Mouse (Mus musculus) intestine, postnatal 0 days (tissue): ENCODE measurements at regions not wholly inside any gene's neighbourhood (a gene's known extent, or its start where the extent isn't known, plus 50 kb on each side); places are given as distances from the start of the nearest gene placed in this dataset.

Experiments
- ATAC-seq: fragments of 200-750 bp; cut with Nextera tagmentation; 2 replicates; pipeline ENCODE4 v1.8.0; 2017; ENCODE audit warnings: mild to moderate bottlenecking, moderate TSS enrichment, moderate library complexity
- H3K27ac ChIP-seq: fragments of 300-500 bp; sonication (generic); 2 replicates; pipeline ENCODE4 v1.5.1; 2014; ENCODE audit warnings: mild to moderate bottlenecking, low read depth, low read length, moderate library complexity
- H3K27me3 ChIP-seq: fragments of 300-500 bp; sonication (generic); replicated peaks from 2 replicates; pipeline ENCODE4 v1.6.1; 2014; ENCODE audit warnings: low read length, mixed read lengths; ENCODE audit not compliant: control insufficient read depth, insufficient read depth
- H3K36me3 ChIP-seq: fragments of 300-500 bp; sonication (generic); 2 replicates; pipeline ENCODE4 v1.6.1; 2014; ENCODE audit warnings: mild to moderate bottlenecking, moderate library complexity; ENCODE audit not compliant: control insufficient read depth, insufficient read depth
- H3K4me1 ChIP-seq: fragments of 300-500 bp; sonication (generic); replicated peaks from 2 replicates; pipeline ENCODE4 v1.6.1; 2014; ENCODE audit warnings: antibody characterized with exemption, low read length, mixed read lengths; ENCODE audit not compliant: control insufficient read depth, insufficient read depth
- H3K4me2 ChIP-seq: fragments of 300-500 bp; sonication (generic); replicated peaks from 2 replicates; pipeline ENCODE4 v1.6.1; 2014; ENCODE audit warnings: low read depth, mild to moderate bottlenecking, moderate library complexity
- H3K4me3 ChIP-seq: fragments of 300-500 bp; sonication (generic); 2 replicates; pipeline ENCODE4 v1.5.1; 2014; ENCODE audit warnings: low read depth, low read length
- H3K9ac ChIP-seq: fragments of 300-500 bp; sonication (generic); 2 replicates; pipeline ENCODE4 v1.6.1; 2014; ENCODE audit warnings: mild to moderate bottlenecking, low read depth, low read length
- H3K9me3 ChIP-seq: fragments of 300-500 bp; sonication (generic); 2 replicates; pipeline ENCODE4 v1.6.1; 2016; ENCODE audit warnings: mixed run types; ENCODE audit not compliant: control insufficient read depth
- CTCF ChIP-seq: sonication (generic); IDR thresholded peaks from 2 replicates; pipeline ENCODE4 v1.5.1; 2016; ENCODE audit warnings: low read depth, mild to moderate bottlenecking, control low read depth, antibody characterized with exemption, moderate library complexity
- WGBS: fragments of 180-500 bp; shearing (Covaris S2); extraction: QIAGEN DNeasy Blood & Tissue Kit; methylation state at CpG from one replicate; pipeline ENCODE4 v1.1.7; 2014; 5-methylcytosine and 5-hydroxymethylcytosine counted together

GRCm38 (mm10) chr14:61665815-61666214 lies 58.6 kb downstream of the Kcnrg start:
- Histone ChIP-seq H3K36me3 (peaks cover 3% of the 10 kb centered on the region), H3K27me3 (no peaks in the 10 kb centered on the region), H3K4me2 (no peak overlapping the region), H3K9ac (no peak overlapping the region), H3K4me1 (0 out of 2 replicates have a peak, but pooled peaks cover 5% of the 10 kb centered on the region), H3K9me3 (no peaks in the 10 kb centered on the region), H3K4me3 (no peak overlapping the region), H3K27ac (no peak overlapping the region)
- ATAC-seq = no peak
- WGBS = 54% methylated on average over 3 of the region's 3 CpGs
- no peak for TF ChIP-seq CTCF

GRCm38 (mm10) chr14:61673184-61673583 lies 65.9 kb downstream of the Kcnrg start:
- ATAC-seq = no peak

GRCm38 (mm10) chr14:61678107-61678506 lies 70.8 kb downstream of the Kcnrg start:
- no peaks in the 10 kb centered on the region for H3K9me3 ChIP-seq
- no peak overlapping the region for H3K9ac ChIP-seq
- ATAC-seq = no peak
- no peaks in the 10 kb centered on the region for H3K27me3 ChIP-seq
- no peak for TF ChIP-seq CTCF
- H3K27ac ChIP-seq = no peak overlapping the region
- H3K36me3 ChIP-seq = no peaks in the 10 kb centered on the region
- WGBS = 91% methylated on average over 1 of the region's 1 CpGs
- H3K4me3 ChIP-seq = no peak overlapping the region
- H3K4me1 ChIP-seq = peaks cover 8% of the 10 kb centered on the region; the same call in 1 of the 2 replicates
- no peak overlapping the region for H3K4me2 ChIP-seq

More at GRCm38 (mm10) chr14:61673184-61673583, 65.9 kb downstream of the Kcnrg start:
- Histone ChIP-seq H3K4me2 (no peak overlapping the region), H3K9me3 (no peaks in the 10 kb centered on the region), H3K27me3 (no peaks in the 10 kb centered on the region), H3K27ac (no peak overlapping the region), H3K4me3 (no peak overlapping the region), H3K36me3 (no peaks in the 10 kb centered on the region; the same call in none of the 2 replicates), H3K9ac (no peak overlapping the region), H3K4me1 (no peaks in the 10 kb centered on the region)
- 72% methylated on average over 2 of the region's 2 CpGs for WGBS
- no peak for TF ChIP-seq CTCF

- Histone ChIP-seq H3K4me3 (peak overlapping the region; percentile 84), H3K4me1 (peaks cover 8% of the 10 kb centered on the region; the same call in 1 of the 2 replicates), H3K9me3 (no peaks in the 10 kb centered on the region), H3K4me2 (peak overlapping the region; percentile 84), H3K36me3 (no peaks in the 10 kb centered on the region), H3K27ac (peak overlapping the region; percentile 98), H3K9ac (peak overlapping the region; percentile 85), H3K27me3 (peaks cover 10% of the 10 kb centered on the region; the same call in 1 of the 2 replicates)
- under 1% methylated on average over 45 of the region's 50 CpGs for WGBS
- peak; percentile 72 for ATAC-seq
- peak; percentile 46 for TF ChIP-seq CTCF
These were observed 73.8 kb downstream of the Kcnrg start for GRCm38 (mm10) chr14:61680818-61681707.

- Histone ChIP-seq H3K4me2 (peak overlapping the region; percentile 84), H3K4me1 (peaks cover 8% of the 10 kb centered on the region; the same call in 1 of the 2 replicates), H3K9ac (peak overlapping the region; percentile 85), H3K36me3 (no peaks in the 10 kb centered on the region), H3K27ac (peak overlapping the region; percentile 98), H3K4me3 (peak overlapping the region; percentile 84), H3K27me3 (peaks cover 11% of the 10 kb centered on the region; the same call in 1 of the 2 replicates), H3K9me3 (no peaks in the 10 kb centered on the region)
- ATAC-seq = peak; percentile 79
- TF ChIP-seq CTCF = peak; percentile 42
- WGBS = 2% methylated on average over 87 of the region's 90 CpGs
These were observed 74.7 kb downstream of the Kcnrg start for GRCm38 (mm10) chr14:61681708-61682701.
